Comparison of ENCODE assay signal across 11 mouse cellular contexts in genomic region chr16:36989493-36989892, GRCm38 (mm10). TPM values are rescaled to one million over a fixed set of nuclear protein-coding genes. Genes with fewer than 3 reads are reported as not detected.
DNase-seq lines count a peak whose midpoint lies in the region; ATAC-seq and TF ChIP-seq lines count a peak whose summit lies in the region.
"Had no signal": no experiment of that assay in that cellular context is flagged by ENCODE, and none has a peak within 500 bp of the region (broad histone marks: within the 10 kb centered on the region; RNA-seq: fewer than 3 reads in every experiment).

No protein-coding gene starts in this region.

- no peak for TF ChIP-seq CTCF in gastrocnemius, adult 2 months (IDR thresholded peaks at IDR 0.05)

- peak overlapping the region; percentile 71 for H3K4me3 ChIP-seq in gastrocnemius, adult 2 months
- H3K4me3 ChIP-seq: erythroblast, embryonic 14.5 days had no signal

- peak; percentile 73 for DNase-seq in gastrocnemius, adult 2 months
- no peak for DNase-seq in gastrocnemius, postnatal 10 days
- peak; percentile 77 for DNase-seq in kidney, adult 9 months
- DNase-seq in natural killer cell, adult 2 months (ENCODE audit: low spot score in 2 of 2) = peak; percentile 24 to 36
- DNase-seq in frontal cortex, postnatal 14 days (ENCODE audit: low spot score in 2 of 2) = no peak
- no peak for DNase-seq in cerebellum, adult 11-12 months
- no peak for DNase-seq in retina, postnatal 1 day
- DNase-seq: lung, postnatal 36 days had no signal

- intact Hi-C loops in gastrocnemius, adult 2 months (cut with DNase I) = loop anchor here (2.0 kb wide), 1 partner anchor 45 kb away; no protein-coding TSS in a partner anchor

- peak; percentile 76 for ATAC-seq in granulocyte monocyte progenitor cell, adult 5-6 weeks (replicated peaks; ENCODE audit: poor library complexity, severe bottlenecking)
- ATAC-seq: intestine, postnatal 0 days had no signal

- peak overlapping the region; percentile 93 for H3K27ac ChIP-seq in gastrocnemius, adult 2 months

RNA-seq across cellular contexts. Expression of gene Fbxo40, which starts 0.8 kb away (rescaled TPM):
- total RNA-seq in gastrocnemius, adult 2 months (2021) = 100 to 1,000 TPM; 258 to 380 TPM
- total RNA-seq in gastrocnemius, postnatal 10 days (2021) = 10 to 100 TPM; 29.5 to 64.0 TPM
- total RNA-seq in granulocyte monocyte progenitor cell, adult 5-6 weeks (2014; fragmentation: Nextera tagmentation) = 0.19 and 0.28 TPM in 2 replicates
- 0.31 and 0.47 TPM in 2 replicates for total RNA-seq in granulocyte monocyte progenitor cell, adult 5-6 weeks (2017)

RNA-seq across cellular contexts. Expression of gene Polq, which starts 22.1 kb away (rescaled TPM):
- under 1 TPM; 0.23 to 0.56 TPM for total RNA-seq in gastrocnemius, adult 2 months (2021)
- 1 to 10 TPM; 1.1 to 1.8 TPM for total RNA-seq in gastrocnemius, postnatal 10 days (2021)
- 17.9 and 18.0 TPM in 2 replicates for total RNA-seq in granulocyte monocyte progenitor cell, adult 5-6 weeks (2014; fragmentation: Nextera tagmentation)
- total RNA-seq in granulocyte monocyte progenitor cell, adult 5-6 weeks (2017) = 25.2 and 29.3 TPM in 2 replicates

RNA-seq across cellular contexts. Expression of gene Hcls1, which starts 54.7 kb away (rescaled TPM):
- 1 to 10 TPM; 1.6 to 2.7 TPM for total RNA-seq in gastrocnemius, adult 2 months (2021)
- total RNA-seq in gastrocnemius, postnatal 10 days (2021) = 1 to 10 TPM; 6.3 to 7.0 TPM
- 61.8 and 73.6 TPM in 2 replicates for total RNA-seq in granulocyte monocyte progenitor cell, adult 5-6 weeks (2014; fragmentation: Nextera tagmentation)
- 110 and 125 TPM in 2 replicates for total RNA-seq in granulocyte monocyte progenitor cell, adult 5-6 weeks (2017)

Comparison
In these comparisons a context has a peak if more than half of its experiments do, and no peak if none do; other contexts are left out.
1. DNase-seq: peak in gastrocnemius, adult 2 months (single experiment), kidney, adult 9 months (single experiment) and natural killer cell, adult 2 months (2 of 2); none in gastrocnemius, postnatal 10 days (single experiment), frontal cortex, postnatal 14 days (0 of 2), cerebellum, adult 11-12 months (single experiment) and retina, postnatal 1 day (single experiment).
2. RNA of gene Fbxo40, which starts 0.8 kb away (total RNA-seq): 258 to 380 TPM in gastrocnemius, adult 2 months and 29.5 to 64.0 TPM in gastrocnemius, postnatal 10 days; 0.19 to 0.47 TPM in granulocyte monocyte progenitor cell, adult 5-6 weeks; every median in the first group is over 10 times any median in the second.
3. RNA of gene Polq, which starts 22.1 kb away (total RNA-seq): 17.9 to 29.3 TPM in granulocyte monocyte progenitor cell, adult 5-6 weeks; 1.1 to 1.8 TPM in gastrocnemius, postnatal 10 days and 0.23 to 0.56 TPM in gastrocnemius, adult 2 months; every median in the first group is over 4 times any median in the second.
4. RNA of gene Hcls1, which starts 54.7 kb away (total RNA-seq): 61.8 to 125 TPM in granulocyte monocyte progenitor cell, adult 5-6 weeks; 6.3 to 7.0 TPM in gastrocnemius, postnatal 10 days and 1.6 to 2.7 TPM in gastrocnemius, adult 2 months; every median in the first group is over 4 times any median in the second.